Mouse (Mus musculus): Measurements from ENCODE around the gene Plin2. TPM values are rescaled to one million over a fixed set of nuclear protein-coding genes. Genes with fewer than 3 reads are reported as not detected.

The Plin2 gene
- polyA plus RNA-seq, 1 experiment from 2014 or later = 69.5 TPM

- Histone ChIP-seq H3K4me2 (replicated peaks) (no peak overlapping the region), H3K9ac (no peak overlapping the region), H3K4me3 (no peak overlapping the region), H3K27ac (no peak overlapping the region), H3K36me3 (no peaks in the 10 kb centered on the region), H3K4me1 (no peaks in the 10 kb centered on the region), H3K9me3 (no peaks in the 10 kb centered on the region), H3K27me3 (replicated peaks) (no peaks in the 10 kb centered on the region)
- no peak for ATAC-seq (ENCODE audit: low FRiP score, low read depth)
- 89% methylated on average over 7 of the region's 7 CpGs for WGBS
These were observed 23.1 kb upstream of the Plin2 start for GRCm38 (mm10) chr4:86692931-86693330.

- Histone ChIP-seq H3K27ac (no peak overlapping the region), H3K4me3 (no peak overlapping the region)
- 59% methylated on average over 4 of the region's 4 CpGs for WGBS
These were observed 21.4 kb upstream of the Plin2 start for GRCm38 (mm10) chr4:86691290-86691689.

GRCm38 (mm10) chr4:86690768-86691167, 20.9 kb upstream of the Plin2 start:
- Histone ChIP-seq H3K27me3 (replicated peaks) (no peaks in the 10 kb centered on the region), H3K9ac (no peak overlapping the region), H3K9me3 (no peaks in the 10 kb centered on the region), H3K4me3 (no peak overlapping the region), H3K36me3 (no peaks in the 10 kb centered on the region), H3K27ac (no peak overlapping the region), H3K4me2 (replicated peaks) (no peak overlapping the region), H3K4me1 (no peaks in the 10 kb centered on the region)
- ATAC-seq (ENCODE audit: low FRiP score, low read depth) = no peak
- WGBS = 92% methylated on average over 6 of the region's 6 CpGs

More at GRCm38 (mm10) chr4:86691290-86691689, 21.4 kb upstream of the Plin2 start:
- Histone ChIP-seq H3K27me3 (replicated peaks) (no peaks in the 10 kb centered on the region), H3K36me3 (no peaks in the 10 kb centered on the region), H3K4me1 (no peaks in the 10 kb centered on the region), H3K9me3 (no peaks in the 10 kb centered on the region), H3K9ac (no peak overlapping the region), H3K4me2 (replicated peaks) (no peak overlapping the region)
- ATAC-seq (ENCODE audit: low FRiP score, low read depth) = no peak

GRCm38 (mm10) chr4:86690194-86690593, 20.3 kb upstream of the Plin2 start:
- Histone ChIP-seq H3K4me1 (no peaks in the 10 kb centered on the region), H3K27me3 (replicated peaks) (no peaks in the 10 kb centered on the region), H3K36me3 (no peaks in the 10 kb centered on the region), H3K4me3 (no peak overlapping the region), H3K9me3 (no peaks in the 10 kb centered on the region), H3K4me2 (replicated peaks) (no peak overlapping the region), H3K27ac (no peak overlapping the region), H3K9ac (no peak overlapping the region)
- ATAC-seq (ENCODE audit: low FRiP score, low read depth) = no peak
- 70% methylated on average over 7 of the region's 7 CpGs for WGBS

- Histone ChIP-seq H3K4me2 (replicated peaks) (no peak overlapping the region), H3K36me3 (no peaks in the 10 kb centered on the region), H3K9me3 (no peaks in the 10 kb centered on the region), H3K27ac (no peak overlapping the region), H3K27me3 (replicated peaks) (no peaks in the 10 kb centered on the region), H3K9ac (no peak overlapping the region), H3K4me3 (no peak overlapping the region), H3K4me1 (no peaks in the 10 kb centered on the region)
- 85% methylated on average over 10 of the region's 10 CpGs for WGBS
- ATAC-seq (ENCODE audit: low FRiP score, low read depth) = no peak
These were observed 19.3 kb upstream of the Plin2 start for GRCm38 (mm10) chr4:86689056-86689735.

- Histone ChIP-seq H3K4me1 (no peaks in the 10 kb centered on the region), H3K4me2 (replicated peaks) (no peak overlapping the region), H3K9me3 (no peaks in the 10 kb centered on the region), H3K27me3 (replicated peaks) (no peaks in the 10 kb centered on the region), H3K9ac (no peak overlapping the region), H3K27ac (no peak overlapping the region), H3K36me3 (no peaks in the 10 kb centered on the region), H3K4me3 (no peak overlapping the region)
- ATAC-seq (ENCODE audit: low FRiP score, low read depth) = no peak
- 92% methylated on average over 3 of the region's 3 CpGs for WGBS
These were observed 16.7 kb upstream of the Plin2 start for GRCm38 (mm10) chr4:86686564-86686963.

- 57% methylated on average over 2 of the region's 2 CpGs for WGBS
These were observed 16.1 kb upstream of the Plin2 start for GRCm38 (mm10) chr4:86686009-86686366.

GRCm38 (mm10) chr4:86685231-86686008, 15.6 kb upstream of the Plin2 start:
- Histone ChIP-seq H3K9me3 (no peaks in the 10 kb centered on the region), H3K4me3 (no peak overlapping the region), H3K36me3 (no peaks in the 10 kb centered on the region), H3K4me2 (replicated peaks) (no peak overlapping the region), H3K27ac (no peak overlapping the region), H3K9ac (no peak overlapping the region), H3K4me1 (no peaks in the 10 kb centered on the region), H3K27me3 (replicated peaks) (no peaks in the 10 kb centered on the region)
- no peak for ATAC-seq (ENCODE audit: low FRiP score, low read depth)
- WGBS = 73% methylated on average over 11 of the region's 11 CpGs

More at GRCm38 (mm10) chr4:86686009-86686366, 16.1 kb upstream of the Plin2 start:
- Histone ChIP-seq H3K27me3 (replicated peaks) (no peaks in the 10 kb centered on the region), H3K9me3 (no peaks in the 10 kb centered on the region), H3K27ac (no peak overlapping the region), H3K9ac (no peak overlapping the region), H3K4me2 (replicated peaks) (no peak overlapping the region), H3K4me3 (no peak overlapping the region), H3K36me3 (no peaks in the 10 kb centered on the region), H3K4me1 (no peaks in the 10 kb centered on the region)
- ATAC-seq (ENCODE audit: low FRiP score, low read depth) = no peak

GRCm38 (mm10) chr4:86684806-86685205, 14.9 kb upstream of the Plin2 start:
- no peak for ATAC-seq (ENCODE audit: low FRiP score, low read depth)
- no peaks in the 10 kb centered on the region for H3K27me3 ChIP-seq (replicated peaks)
- no peaks in the 10 kb centered on the region for H3K9me3 ChIP-seq
- no peaks in the 10 kb centered on the region for H3K36me3 ChIP-seq
- 86% methylated on average over 6 of the region's 6 CpGs for WGBS
- no peak overlapping the region for H3K4me3 ChIP-seq
- no peak overlapping the region for H3K4me2 ChIP-seq (replicated peaks)
- no peak overlapping the region for H3K9ac ChIP-seq
- H3K4me1 ChIP-seq = no peaks in the 10 kb centered on the region
- H3K27ac ChIP-seq = no peak overlapping the region

GRCm38 (mm10) chr4:86683746-86684145, 13.9 kb upstream of the Plin2 start:
- WGBS = 86% methylated on average over 5 of the region's 5 CpGs
- H3K4me1 ChIP-seq = no peaks in the 10 kb centered on the region

GRCm38 (mm10) chr4:86683280-86683679, 13.4 kb upstream of the Plin2 start:
- Histone ChIP-seq H3K4me1 (no peaks in the 10 kb centered on the region), H3K36me3 (no peaks in the 10 kb centered on the region), H3K4me3 (no peak overlapping the region), H3K27ac (no peak overlapping the region), H3K27me3 (replicated peaks) (no peaks in the 10 kb centered on the region), H3K9ac (no peak overlapping the region), H3K4me2 (replicated peaks) (no peak overlapping the region), H3K9me3 (no peaks in the 10 kb centered on the region)
- WGBS = 88% methylated on average over 5 of the region's 5 CpGs
- ATAC-seq (ENCODE audit: low FRiP score, low read depth) = no peak

More at GRCm38 (mm10) chr4:86683746-86684145, 13.9 kb upstream of the Plin2 start:
- ATAC-seq (ENCODE audit: low FRiP score, low read depth) = no peak
- no peak overlapping the region for H3K27ac ChIP-seq
- H3K9ac ChIP-seq = no peak overlapping the region
- H3K4me3 ChIP-seq = no peak overlapping the region
- no peak overlapping the region for H3K4me2 ChIP-seq (replicated peaks)
- no peaks in the 10 kb centered on the region for H3K27me3 ChIP-seq (replicated peaks)
- H3K9me3 ChIP-seq = no peaks in the 10 kb centered on the region
- no peaks in the 10 kb centered on the region for H3K36me3 ChIP-seq

- Histone ChIP-seq H3K36me3 (no peaks in the 10 kb centered on the region), H3K27me3 (replicated peaks) (no peaks in the 10 kb centered on the region), H3K9ac (no peak overlapping the region), H3K27ac (no peak overlapping the region), H3K4me3 (no peak overlapping the region), H3K4me2 (replicated peaks) (no peak overlapping the region), H3K4me1 (no peaks in the 10 kb centered on the region), H3K9me3 (no peaks in the 10 kb centered on the region)
- no peak for ATAC-seq (ENCODE audit: low FRiP score, low read depth)
- WGBS = 82% methylated on average over 2 of the region's 2 CpGs
These were observed 12.0 kb upstream of the Plin2 start for GRCm38 (mm10) chr4:86681846-86682245.

GRCm38 (mm10) chr4:86681421-86681820, 11.6 kb upstream of the Plin2 start:
- Histone ChIP-seq H3K4me2 (replicated peaks) (no peak overlapping the region), H3K27ac (no peak overlapping the region), H3K9me3 (no peaks in the 10 kb centered on the region), H3K4me3 (no peak overlapping the region), H3K36me3 (no peaks in the 10 kb centered on the region), H3K9ac (no peak overlapping the region), H3K4me1 (no peaks in the 10 kb centered on the region), H3K27me3 (replicated peaks) (no peaks in the 10 kb centered on the region)
- 40% methylated on average over 3 of the region's 3 CpGs for WGBS
- no peak for ATAC-seq (ENCODE audit: low FRiP score, low read depth)
